Mouse (Mus musculus) MEL (cell line): Measurements from ENCODE around the gene Olfr1066. TPM values are rescaled to one million over a fixed set of nuclear protein-coding genes. Genes with fewer than 3 reads are reported as not detected.

ENCODE experiments used
- DNase-seq: peaks from one replicate; pipeline ENCODE4 v3.0.0; 2011; ENCODE audit warnings: low read depth, low spot score
- H3K27ac ChIP-seq: 2 replicates; pipeline ENCODE4 v1.5.1; 2012; ENCODE audit warnings: low read depth, mild to moderate bottlenecking, control low read depth, low read length, moderate library complexity; ENCODE audit not compliant: control insufficient read depth
- H3K27me3 ChIP-seq, 2 experiments: fragments of 150-350 bp in 1 of 2; sonication (generic) in 1 of 2; 2 replicates each; pipeline ENCODE4 v1.6.1; 2012; ENCODE audit warnings: low read length in 2 of 2, mild to moderate bottlenecking in 2 of 2, improper control_type of control experiment in 1 of 2, moderate library complexity in 1 of 2; ENCODE audit not compliant: insufficient read depth in 2 of 2, control insufficient read depth in 1 of 2
- H3K36me3 ChIP-seq, 2 experiments: 2 replicates each; pipeline ENCODE4 v1.6.1; 2012 to 2014; ENCODE audit warnings: low read length in 2 of 2, improper control_type of control experiment in 1 of 2, inconsistent platforms in 1 of 2, mild to moderate bottlenecking in 1 of 2; ENCODE audit not compliant: insufficient read depth in 2 of 2, control insufficient read depth in 1 of 2
- H3K4me1 ChIP-seq, 2 experiments: fragments of 150-350 bp in 1 of 2; sonication (generic) in 1 of 2; 2 replicates each; pipeline ENCODE4 v1.6.1; 2012; ENCODE audit warnings: low read length in 2 of 2, improper control_type of control experiment in 1 of 2, mild to moderate bottlenecking in 1 of 2; ENCODE audit not compliant: insufficient read depth in 2 of 2, control insufficient read depth in 1 of 2
- H3K4me3 ChIP-seq, 2 experiments: fragments of 150-350 bp in 1 of 2; sonication (generic) in 1 of 2; 2 replicates each; pipeline ENCODE4 v1.5.1; 2012; ENCODE audit warnings: low read depth in 2 of 2, low read length in 2 of 2, mild to moderate bottlenecking in 2 of 2, moderate library complexity in 2 of 2, control low read depth in 1 of 2, improper control_type of control experiment in 1 of 2; ENCODE audit not compliant: control insufficient read depth in 1 of 2, insufficient read depth in 1 of 2
- H3K79me2 ChIP-seq: 2 replicates; pipeline ENCODE4 v1.6.1; 2012; ENCODE audit warnings: mild to moderate bottlenecking, low read length, moderate library complexity; ENCODE audit not compliant: control insufficient read depth, poor library complexity, insufficient read depth
- H3K9ac ChIP-seq: 2 replicates; pipeline ENCODE4 v1.6.1; 2012; ENCODE audit warnings: low read depth, mild to moderate bottlenecking, control low read depth, low read length, moderate library complexity; ENCODE audit not compliant: control insufficient read depth, poor library complexity, severe bottlenecking
- H3K9me3 ChIP-seq: fragments of 150-350 bp; sonication (generic); replicated peaks from 2 replicates; pipeline ENCODE4 v1.6.1; 2012; ENCODE audit warnings: mild to moderate bottlenecking, low read length, improper control_type of control experiment, moderate library complexity; ENCODE audit not compliant: insufficient read depth
- ELF1 ChIP-seq: IDR thresholded peaks from 2 replicates; pipeline ENCODE4 v1.6.1; 2014; ENCODE audit warnings: low read depth, mild to moderate bottlenecking, inconsistent platforms, low read length, improper control_type of control experiment, moderate library complexity
- ETS1 ChIP-seq: IDR thresholded peaks from 2 replicates; pipeline ENCODE4 v1.6.1; 2012; ENCODE audit warnings: low read depth, mild to moderate bottlenecking, inconsistent platforms, low read length, improper control_type of control experiment, moderate library complexity
- GABPA ChIP-seq: IDR thresholded peaks from 2 replicates; pipeline ENCODE4 v1.6.1; 2012; ENCODE audit warnings: low read depth, mild to moderate bottlenecking, inconsistent platforms, low read length, improper control_type of control experiment, moderate library complexity
- GATA1 ChIP-seq: IDR thresholded peaks from 2 replicates; pipeline ENCODE4 v1.6.1; 2011; ENCODE audit warnings: low read depth, low read length, improper control_type of control experiment
- JUND ChIP-seq: IDR thresholded peaks from 2 replicates; pipeline ENCODE4 v1.6.1; 2011; ENCODE audit warnings: low read depth, mild to moderate bottlenecking, improper control_type of control experiment, low read length
- KAT2A ChIP-seq: conservative IDR thresholded peaks from 2 replicates; pipeline ENCODE4 v1.6.1; 2012; ENCODE audit warnings: low read depth, low read length, improper control_type of control experiment, inconsistent platforms
- MXI1 ChIP-seq: IDR thresholded peaks from 2 replicates; pipeline ENCODE4 v1.6.1; 2011; ENCODE audit warnings: mild to moderate bottlenecking, low read depth, low read length, improper control_type of control experiment
- MYB ChIP-seq: IDR thresholded peaks from 2 replicates; pipeline ENCODE4 v1.6.1; 2011; ENCODE audit warnings: mild to moderate bottlenecking, low read depth, low read length, improper control_type of control experiment
- MYC ChIP-seq: IDR thresholded peaks from 2 replicates; pipeline ENCODE4 v1.6.1; 2011; ENCODE audit warnings: low read depth, mild to moderate bottlenecking, low read length, improper control_type of control experiment, moderate library complexity
- POLR2A ChIP-seq, 2 experiments: IDR thresholded peaks; 2 replicates each; pipeline ENCODE4 v1.6.1; 2011 to 2012; ENCODE audit warnings: low read length in 2 of 2, mild to moderate bottlenecking in 2 of 2, control low read depth in 1 of 2, improper control_type of control experiment in 1 of 2, low read depth in 1 of 2, moderate library complexity in 1 of 2; ENCODE audit not compliant: control insufficient read depth in 1 of 2, insufficient read depth in 1 of 2, poor library complexity in 1 of 2
- RAD21 ChIP-seq: IDR thresholded peaks from 2 replicates; pipeline ENCODE4 v1.6.1; 2011; ENCODE audit warnings: mild to moderate bottlenecking, low read depth, low read length, improper control_type of control experiment
- TBP ChIP-seq: IDR thresholded peaks from 2 replicates; pipeline ENCODE4 v1.8.0; 2011; ENCODE audit warnings: low read depth, low read length, improper control_type of control experiment
- TCF12 ChIP-seq: IDR thresholded peaks from 2 replicates; pipeline ENCODE4 v1.6.1; 2014; ENCODE audit warnings: low read depth, mild to moderate bottlenecking, inconsistent platforms, low read length, improper control_type of control experiment, moderate library complexity
- USF2 ChIP-seq, 2 experiments: IDR thresholded peaks; 2 replicates each; pipeline ENCODE4 v1.6.1; 2011 to 2012; ENCODE audit warnings: improper control_type of control experiment in 2 of 2, low read length in 2 of 2, borderline replicate concordance in 1 of 2, inconsistent platforms in 1 of 2, low read depth in 1 of 2, mild to moderate bottlenecking in 1 of 2; ENCODE audit not compliant: insufficient read depth in 1 of 2
- ZC3H11A ChIP-seq: IDR thresholded peaks from 2 replicates; pipeline ENCODE4 v1.6.1; 2012; ENCODE audit warnings: low read depth, mild to moderate bottlenecking, inconsistent platforms, low read length, improper control_type of control experiment
- polyA plus RNA-seq, 2 experiments: library from polyadenylated mRNA; stranded (reverse) in 1 of 2; unstranded in 1 of 2; fragments of >175 nt in 1 of 2; fragments of >200 nt in 1 of 2; gene quantifications; 2 replicates each; pipeline versions ENCODE4 v1.2.1 to v1.2.4; 2012; ENCODE audit warnings: low replicate concordance in 2 of 2, low read depth in 1 of 2; ENCODE audit not compliant: insufficient read length in 2 of 2, insufficient read depth in 1 of 2, missing spikeins in 1 of 2
- total RNA-seq: library from RNA; depleted of rRNA; stranded (reverse); fragments of 300-350 nt; gene quantifications from 2 replicates; pipeline ENCODE4 v1.2.3, GENCODE M21; 2012; rRNA removed

The Olfr1066 gene
- total RNA-seq (not detected in 2 replicates), polyA plus RNA-seq (not detected)

- no peaks in the 10 kb centered on the region for H3K79me2 ChIP-seq
- no peak for TF ChIP-seq MYB
- no peak for TF ChIP-seq MYC
- no peak for TF ChIP-seq ELF1
- no peak for TF ChIP-seq GATA1
- TF ChIP-seq POLR2A (IDR thresholded peaks at IDR 0.05; ENCODE audit: control insufficient read depth in 1 of 2, insufficient read depth in 1 of 2, low read depth in 1 of 2, low read length in 2 of 2, poor library complexity in 1 of 2): no peak
- no peak for TF ChIP-seq TCF12
- no peak for TF ChIP-seq TBP
- no peak for TF ChIP-seq GABPA
- no peak for TF ChIP-seq JUND
- no peak for TF ChIP-seq USF2 (IDR thresholded peaks at IDR 0.05; ENCODE audit: borderline replicate concordance in 1 of 2, insufficient read depth in 1 of 2, low read depth in 1 of 2, low read length in 2 of 2)
- no peak for TF ChIP-seq MXI1
- no peak for TF ChIP-seq KAT2A
- no peak for TF ChIP-seq ZC3H11A
- TF ChIP-seq ETS1: no peak
- TF ChIP-seq, all 39 proteins: peak for 0
- Histone ChIP-seq H3K4me1 (no peaks in the 10 kb centered on the region), H3K9ac (no peak within 1 kb of the TSS), H3K27ac (no peak within 1 kb of the TSS), H3K27me3 (no peaks in the 10 kb centered on the region), H3K9me3 (no peaks in the 10 kb centered on the region), H3K36me3 (no peaks in the 10 kb centered on the region), H3K4me3 (no peak within 1 kb of the TSS)
- no peak for DNase-seq
Measured at GRCm38 (mm10) chr2:86456169-86456568, at the start of gene Olfr1066. TSS of gene Olfr1066 (minus strand) at chr2:86456269.

GRCm38 (mm10) chr2:86487286-86487685 is 31.2 kb upstream of the Olfr1066 start, which contains the start of gene Olfr228:
TSS of gene Olfr228 (minus strand) at chr2:86487386.
- no peak for DNase-seq
- Histone ChIP-seq H3K4me3 (no peak within 1 kb of the TSS), H3K9ac (no peak within 1 kb of the TSS), H3K79me2 (no peaks in the 10 kb centered on the region), H3K27me3 (no peaks in the 10 kb centered on the region), H3K4me1 (no peaks in the 10 kb centered on the region), H3K36me3 (no peaks in the 10 kb centered on the region), H3K27ac (no peak within 1 kb of the TSS), H3K9me3 (no peaks in the 10 kb centered on the region)
- TF ChIP-seq JUND: no peak
- TF ChIP-seq TBP: no peak
- no peak for TF ChIP-seq USF2 (IDR thresholded peaks at IDR 0.05; ENCODE audit: borderline replicate concordance in 1 of 2, insufficient read depth in 1 of 2, low read depth in 1 of 2, low read length in 2 of 2)
- TF ChIP-seq RAD21: no peak
